Mouse (Mus musculus) neural tube, embryonic 15.5 days (tissue): ENCODE measurements around the gene Lyz1. TPM values are rescaled to one million over a fixed set of nuclear protein-coding genes. Genes with fewer than 3 reads are reported as not detected.
"Not testable (repeated sequence)": the region's sequence is repeated elsewhere in the genome, so short reads cannot be mapped to it uniquely, and the experiment has no call there.

Experiments
- ATAC-seq: fragments of 200-750 bp; cut with Nextera tagmentation; 2 replicates; pipeline ENCODE4 v1.8.0; 2017; ENCODE audit warnings: mild to moderate bottlenecking, moderate TSS enrichment, moderate library complexity; ENCODE audit not compliant: low FRiP score
- H3K27ac ChIP-seq: fragments of 300-500 bp; sonication (generic); replicated peaks from 2 replicates; pipeline ENCODE4 v1.5.1; 2015; ENCODE audit warnings: mild to moderate bottlenecking, inconsistent platforms
- H3K27me3 ChIP-seq: fragments of 300-500 bp; sonication (generic); replicated peaks from 2 replicates; pipeline ENCODE4 v1.6.1; 2015; ENCODE audit warnings: inconsistent platforms
- H3K36me3 ChIP-seq: fragments of 300-500 bp; sonication (generic); 2 replicates; pipeline ENCODE4 v1.6.1; 2015; ENCODE audit warnings: inconsistent platforms
- H3K4me1 ChIP-seq: fragments of 300-500 bp; sonication (generic); 2 replicates; pipeline ENCODE4 v1.6.1; 2015; ENCODE audit warnings: inconsistent platforms
- H3K4me2 ChIP-seq: fragments of 300-500 bp; sonication (generic); 2 replicates; pipeline ENCODE4 v1.6.1; 2015; ENCODE audit warnings: inconsistent platforms, mild to moderate bottlenecking, moderate library complexity
- H3K4me3 ChIP-seq: fragments of 300-500 bp; sonication (generic); replicated peaks from 2 replicates; pipeline ENCODE4 v1.5.1; 2015; ENCODE audit warnings: mild to moderate bottlenecking, inconsistent platforms
- H3K9ac ChIP-seq: fragments of 300-500 bp; sonication (generic); replicated peaks from 2 replicates; pipeline ENCODE4 v1.6.1; 2015; ENCODE audit warnings: mild to moderate bottlenecking, inconsistent platforms
- H3K9me3 ChIP-seq: fragments of 300-500 bp; sonication (generic); replicated peaks from 2 replicates; pipeline ENCODE4 v1.6.1; 2016; ENCODE audit warnings: inconsistent platforms
- WGBS: fragments of 180-500 bp; shearing (Covaris S2); methylation state at CpG from one replicate; pipeline ENCODE4 v1.1.7; 2015; ENCODE audit warnings: mixed read lengths; 5-methylcytosine and 5-hydroxymethylcytosine counted together
- polyA plus RNA-seq: library from polyadenylated mRNA; unstranded; fragments of >200 nt; fragmentation: Nextera tagmentation; extraction: Ambion mirVana; gene quantifications from 2 replicates; pipeline ENCODE4 v1.2.1, GENCODE M21; 2015

The Lyz1 gene
- polyA plus RNA-seq, 1 experiment from 2014 or later: 0.12 TPM

DNA sequence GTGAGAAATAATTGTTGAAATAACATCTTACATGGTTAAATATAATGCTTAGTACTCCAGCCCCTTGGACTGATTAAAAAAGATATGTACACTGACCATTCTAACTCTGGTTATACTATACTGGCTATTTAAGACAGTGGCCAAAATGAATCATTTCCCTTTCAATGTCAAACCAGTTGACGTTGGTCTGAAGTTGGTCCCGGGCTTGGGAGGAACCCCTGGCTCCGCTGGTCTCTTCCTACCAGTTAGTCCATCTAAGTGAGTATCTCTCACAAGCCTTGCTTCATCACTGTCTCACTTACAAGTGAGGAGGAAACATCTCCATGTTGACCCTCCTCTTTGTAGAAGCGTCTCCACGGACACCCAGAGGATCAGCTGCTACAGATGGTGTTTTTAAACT lies 11.7 kb upstream of the Lyz1 start:
- no peaks in the 10 kb centered on the region for H3K27me3 ChIP-seq
- H3K4me3 ChIP-seq: no peak overlapping the region
- H3K27ac ChIP-seq: no peak overlapping the region
- H3K9me3 ChIP-seq: no peaks in the 10 kb centered on the region
- H3K9ac ChIP-seq: no peak overlapping the region
- no peak overlapping the region for H3K4me2 ChIP-seq
- 92% methylated on average over 5 of the region's 5 CpGs for WGBS
- H3K36me3 ChIP-seq: no peaks in the 10 kb centered on the region
- ATAC-seq: no peak
- no peaks in the 10 kb centered on the region for H3K4me1 ChIP-seq

- no peak for ATAC-seq
- Histone ChIP-seq H3K9ac (no peak overlapping the region), H3K9me3 (no peaks in the 10 kb centered on the region), H3K4me1 (no peaks in the 10 kb centered on the region), H3K4me2 (no peak overlapping the region), H3K36me3 (no peaks in the 10 kb centered on the region), H3K27ac (no peak overlapping the region), H3K4me3 (no peak overlapping the region), H3K27me3 (no peaks in the 10 kb centered on the region)
- WGBS: 91% methylated on average over 1 of the region's 1 CpGs
Observed at GRCm38 (mm10) chr10:117301688-117302087, 9.0 kb upstream of the Lyz1 start.

DNA sequence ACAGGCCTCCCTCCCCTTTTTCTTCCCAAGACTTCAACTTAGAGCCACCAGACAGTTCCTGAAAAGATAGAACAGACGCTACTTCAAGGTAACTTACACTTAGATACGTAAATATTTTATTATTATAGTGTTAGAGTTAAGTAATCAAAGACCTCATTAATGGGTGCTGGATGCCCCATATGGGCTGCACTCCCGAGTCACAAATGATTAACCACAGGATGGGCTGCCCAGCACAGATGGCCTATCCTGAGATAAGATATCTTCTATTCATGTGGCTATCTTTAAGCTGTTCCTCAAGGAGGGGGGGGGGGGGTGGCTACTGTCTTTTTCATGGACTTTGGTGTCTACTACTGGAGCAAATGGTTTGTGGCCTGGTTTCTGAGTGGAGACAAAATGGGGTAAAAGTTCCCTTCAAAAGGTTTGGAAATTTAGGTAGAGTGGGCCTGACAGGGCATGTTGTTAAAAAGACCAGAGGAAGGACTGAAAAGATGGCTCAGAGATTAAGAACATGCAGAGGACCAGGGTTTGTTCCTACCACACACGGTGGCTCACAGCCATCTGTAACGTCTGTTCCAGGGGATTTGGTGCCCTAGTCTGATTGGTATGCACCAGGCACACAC lies 7.3 kb upstream of the Lyz1 start:
- H3K4me1 ChIP-seq: no peaks in the 10 kb centered on the region
- ATAC-seq: no peak
- H3K4me3 ChIP-seq: no peak overlapping the region
- no peak overlapping the region for H3K27ac ChIP-seq
- no peaks in the 10 kb centered on the region for H3K36me3 ChIP-seq
- no peak overlapping the region for H3K4me2 ChIP-seq
- WGBS: 86% methylated on average over 5 of the region's 5 CpGs
- H3K27me3 ChIP-seq: no peaks in the 10 kb centered on the region
- H3K9ac ChIP-seq: no peak overlapping the region
- no peaks in the 10 kb centered on the region for H3K9me3 ChIP-seq

DNA sequence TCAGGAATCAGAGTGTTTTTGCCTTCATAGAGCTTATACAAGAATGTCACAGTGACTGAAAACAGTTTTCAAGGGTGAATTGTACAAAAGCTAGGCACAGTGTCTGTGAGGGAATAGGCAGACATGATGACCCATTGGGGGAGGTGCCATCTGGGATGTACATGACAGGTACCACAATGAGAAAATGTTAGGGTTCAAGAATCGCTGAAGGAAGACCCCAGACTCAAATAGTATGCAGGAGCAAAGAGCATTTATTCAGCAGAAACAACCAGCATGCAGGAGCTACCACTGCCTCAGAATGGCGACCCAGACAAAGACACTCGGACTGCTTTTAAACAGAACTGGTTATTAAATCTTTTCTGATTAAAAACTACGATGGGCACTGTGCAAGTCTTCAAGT lies 6.4 kb upstream of the Lyz1 start:
- Histone ChIP-seq H3K36me3 (no peaks in the 10 kb centered on the region), H3K27ac (no peak overlapping the region), H3K9ac (no peak overlapping the region), H3K4me2 (no peak overlapping the region), H3K4me1 (no peaks in the 10 kb centered on the region), H3K9me3 (no peaks in the 10 kb centered on the region), H3K27me3 (no peaks in the 10 kb centered on the region), H3K4me3 (no peak overlapping the region)
- ATAC-seq: no peak
- 80% methylated on average over 4 of the region's 4 CpGs for WGBS

DNA sequence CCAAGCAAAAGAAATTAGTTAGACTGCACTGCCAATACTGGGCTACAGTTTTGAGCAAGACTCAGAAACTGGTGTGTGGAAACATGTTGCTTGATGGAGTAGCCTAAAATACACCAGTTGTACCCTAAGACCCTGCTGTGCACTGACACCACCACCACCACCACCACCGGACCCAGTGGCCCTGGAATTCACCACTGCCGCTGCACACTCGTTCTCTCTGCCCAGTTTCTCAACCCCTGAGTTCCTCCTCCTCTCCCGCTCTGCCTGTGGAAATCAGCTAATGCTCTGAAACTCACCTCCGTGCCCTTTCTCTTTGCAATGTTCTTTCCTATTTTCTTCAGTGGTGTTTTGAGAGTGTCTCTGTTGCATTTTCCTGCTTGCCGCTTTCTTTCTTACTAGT lies 5.7 kb upstream of the Lyz1 start:
- no peaks in the 10 kb centered on the region for H3K27me3 ChIP-seq
- H3K27ac ChIP-seq: no peak overlapping the region
- ATAC-seq: no peak
- no peak overlapping the region for H3K9ac ChIP-seq
- no peak overlapping the region for H3K4me3 ChIP-seq
- H3K4me2 ChIP-seq: no peak overlapping the region
- no peaks in the 10 kb centered on the region for H3K4me1 ChIP-seq
- WGBS: 86% methylated on average over 6 of the region's 6 CpGs
- H3K36me3 ChIP-seq: no peaks in the 10 kb centered on the region
- no peaks in the 10 kb centered on the region for H3K9me3 ChIP-seq

- ATAC-seq, H3K4me3 ChIP-seq, H3K4me1 ChIP-seq, H3K27ac ChIP-seq, H3K36me3 ChIP-seq, H3K9ac ChIP-seq, H3K9me3 ChIP-seq, H3K4me2 ChIP-seq, H3K27me3 ChIP-seq: not testable (repeated sequence)
- 68% methylated on average over 6 of the region's 6 CpGs for WGBS
Observed at GRCm38 (mm10) chr10:117290936-117291335, 1.7 kb downstream of the Lyz1 start.

- Histone ChIP-seq H3K36me3 (no peaks in the 10 kb centered on the region), H3K27ac (no peak overlapping the region), H3K9me3 (no peaks in the 10 kb centered on the region), H3K27me3 (no peaks in the 10 kb centered on the region), H3K4me3 (no peak overlapping the region), H3K4me1 (no peaks in the 10 kb centered on the region), H3K9ac (no peak overlapping the region), H3K4me2 (no peak overlapping the region)
- ATAC-seq: no peak
- 48% methylated on average over 6 of the region's 6 CpGs for WGBS
Observed at GRCm38 (mm10) chr10:117290046-117290870, 2.4 kb downstream of the Lyz1 start.

- not testable (repeated sequence) for H3K4me2 ChIP-seq, H3K36me3 ChIP-seq
- WGBS: 83% methylated on average over 5 of the region's 5 CpGs
Observed at GRCm38 (mm10) chr10:117289034-117289505, 3.6 kb downstream of the Lyz1 start.

DNA sequence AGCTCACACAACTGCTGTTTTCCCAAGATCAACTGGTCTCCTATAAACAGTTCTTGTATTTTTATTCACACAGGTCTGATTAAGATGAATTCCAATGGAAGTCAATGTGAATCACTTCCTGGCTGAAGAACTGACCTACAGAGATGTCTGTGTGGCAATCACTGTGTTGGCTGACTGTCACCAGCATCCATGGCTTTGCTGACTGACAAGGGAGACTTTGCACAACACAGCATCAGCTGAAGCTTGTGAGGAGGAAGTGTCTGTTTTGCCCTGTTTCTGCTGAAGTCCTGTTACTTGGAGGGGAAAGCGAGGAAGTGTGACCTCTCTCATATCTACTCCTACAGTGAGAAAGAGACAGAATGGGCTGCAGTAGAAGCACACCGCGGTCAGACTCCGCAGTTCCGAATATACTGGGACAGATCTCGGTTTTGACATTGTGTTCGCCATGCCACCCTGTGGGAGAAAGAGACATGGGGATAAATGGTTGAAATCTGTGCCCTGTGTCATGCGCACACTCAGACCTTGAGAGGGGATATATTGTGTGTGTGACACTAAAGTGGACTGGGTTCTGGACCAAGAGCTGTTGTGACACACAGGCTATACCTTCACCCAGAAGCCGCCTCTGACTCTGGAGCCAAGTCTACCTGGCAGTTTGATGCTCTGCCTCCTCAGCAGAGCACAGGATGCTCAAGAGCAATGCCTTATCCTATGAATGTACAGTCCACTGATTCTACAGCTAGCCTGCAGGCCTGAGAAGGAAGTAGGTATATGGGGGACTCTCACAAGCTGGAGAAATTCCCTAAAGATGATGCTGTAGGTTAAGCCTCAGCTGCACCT lies 4.3 kb downstream of the Lyz1 start:
- WGBS: 88% methylated on average over 9 of the region's 9 CpGs

More at GRCm38 (mm10) chr10:117289034-117289505, 3.6 kb downstream of the Lyz1 start:
- ATAC-seq, H3K27ac ChIP-seq, H3K9me3 ChIP-seq, H3K4me3 ChIP-seq, H3K27me3 ChIP-seq, H3K9ac ChIP-seq, H3K4me1 ChIP-seq: not testable (repeated sequence)

GRCm38 (mm10) chr10:117287226-117287850 lies 5.3 kb downstream of the Lyz1 start:
- Histone ChIP-seq H3K4me3 (no peak overlapping the region), H3K9ac (no peak overlapping the region), H3K27ac (no peak overlapping the region), H3K9me3 (no peaks in the 10 kb centered on the region), H3K4me2 (no peak overlapping the region), H3K36me3 (no peaks in the 10 kb centered on the region), H3K4me1 (no peaks in the 10 kb centered on the region), H3K27me3 (no peaks in the 10 kb centered on the region)
- WGBS: 88% methylated on average over 3 of the region's 3 CpGs
- no peak for ATAC-seq

More for the DNA sequence above, 4.3 kb downstream of the Lyz1 start:
- Histone ChIP-seq H3K27me3 (no peaks in the 10 kb centered on the region), H3K9ac (no peak overlapping the region), H3K27ac (no peak overlapping the region), H3K36me3 (no peaks in the 10 kb centered on the region), H3K9me3 (no peaks in the 10 kb centered on the region), H3K4me3 (no peak overlapping the region), H3K4me2 (no peak overlapping the region), H3K4me1 (no peaks in the 10 kb centered on the region)
- no peak for ATAC-seq

- H3K4me3 ChIP-seq: no peak overlapping the region
- H3K9me3 ChIP-seq: no peaks in the 10 kb centered on the region
- no peaks in the 10 kb centered on the region for H3K27me3 ChIP-seq
- 96% methylated on average over 6 of the region's 6 CpGs for WGBS
- H3K36me3 ChIP-seq: no peaks in the 10 kb centered on the region
- H3K4me1 ChIP-seq: no peaks in the 10 kb centered on the region
- H3K4me2 ChIP-seq: no peak overlapping the region
- H3K27ac ChIP-seq: no peak overlapping the region
- no peak for ATAC-seq
- no peak overlapping the region for H3K9ac ChIP-seq
Observed at GRCm38 (mm10) chr10:117286366-117286970, 6.2 kb downstream of the Lyz1 start.
